Mouse (Mus musculus): Measurements from ENCODE around the gene Snai3. TPM values are rescaled to one million over a fixed set of nuclear protein-coding genes. Genes with fewer than 3 reads are reported as not detected.

The Snai3 gene
- polyA plus RNA-seq (2015; fragmentation: Nextera tagmentation; extraction: Ambion mirVana): 0.38 and 0.64 TPM in 2 replicates

GRCm38 (mm10) chr8:122460524-122461472, at the start of gene Snai3:
Gene Snai3, minus strand, starts transcription at chr8:122460733.
- ATAC-seq (ENCODE audit: insufficient read depth): peak; percentile 52
- peak within 1 kb of the TSS; percentile 64 for H3K4me2 ChIP-seq
- peaks cover 58% of the 10 kb centered on the region for H3K4me1 ChIP-seq (replicated peaks)
- 4% methylated on average over 56 of the region's 56 CpGs for WGBS (ENCODE audit: insufficient replicate concordance)
- no peaks in the 10 kb centered on the region for H3K9me3 ChIP-seq (replicated peaks)
- peak within 1 kb of the TSS; percentile 32 for H3K4me3 ChIP-seq (replicated peaks)
- H3K9ac ChIP-seq: 0 out of 2 replicates have a peak within 1 kb of the TSS, but pooled peaks have one; percentile 5
- H3K36me3 ChIP-seq (replicated peaks): no peaks in the 10 kb centered on the region
- H3K27ac ChIP-seq (replicated peaks): no peak within 1 kb of the TSS
- H3K27me3 ChIP-seq: peaks cover 73% of the 10 kb centered on the region

GRCm38 (mm10) chr8:122500856-122501255, 40.3 kb upstream of the Snai3 start:
- peak; percentile 47 for ATAC-seq (ENCODE audit: insufficient read depth)
- Histone ChIP-seq H3K9me3 (replicated peaks) (no peaks in the 10 kb centered on the region), H3K9ac (no peak overlapping the region), H3K27me3 (no peaks in the 10 kb centered on the region), H3K4me3 (replicated peaks) (no peak overlapping the region), H3K36me3 (replicated peaks) (peaks cover 95% of the 10 kb centered on the region), H3K4me2 (no peak overlapping the region), H3K4me1 (replicated peaks) (0 out of 2 replicates have a peak, but pooled peaks cover 6% of the 10 kb centered on the region), H3K27ac (replicated peaks) (no peak overlapping the region)
- WGBS (ENCODE audit: insufficient replicate concordance): 37% methylated on average over 10 of the region's 10 CpGs

GRCm38 (mm10) chr8:122497912-122498311, 37.4 kb upstream of the Snai3 start:
- no peak for ATAC-seq (ENCODE audit: insufficient read depth)

GRCm38 (mm10) chr8:122497016-122497734, 36.6 kb upstream of the Snai3 start:
- ATAC-seq (ENCODE audit: insufficient read depth): no peak
- H3K4me1 ChIP-seq (replicated peaks): 0 out of 2 replicates have a peak, but pooled peaks cover 6% of the 10 kb centered on the region
- H3K27ac ChIP-seq (replicated peaks): no peak overlapping the region
- H3K27me3 ChIP-seq: no peaks in the 10 kb centered on the region
- no peaks in the 10 kb centered on the region for H3K9me3 ChIP-seq (replicated peaks)
- no peak overlapping the region for H3K9ac ChIP-seq
- H3K4me3 ChIP-seq (replicated peaks): no peak overlapping the region
- no peak overlapping the region for H3K4me2 ChIP-seq
- peaks cover 98% of the 10 kb centered on the region for H3K36me3 ChIP-seq (replicated peaks)
- 83% methylated on average over 12 of the region's 12 CpGs for WGBS (ENCODE audit: insufficient replicate concordance)

More at GRCm38 (mm10) chr8:122497912-122498311, 37.4 kb upstream of the Snai3 start:
- Histone ChIP-seq H3K9ac (no peak overlapping the region), H3K36me3 (replicated peaks) (peaks cover 98% of the 10 kb centered on the region), H3K9me3 (replicated peaks) (no peaks in the 10 kb centered on the region), H3K4me2 (no peak overlapping the region), H3K27me3 (no peaks in the 10 kb centered on the region), H3K4me3 (replicated peaks) (no peak overlapping the region), H3K4me1 (replicated peaks) (0 out of 2 replicates have a peak, but pooled peaks cover 6% of the 10 kb centered on the region), H3K27ac (replicated peaks) (no peak overlapping the region)
- 72% methylated on average over 17 of the region's 17 CpGs for WGBS (ENCODE audit: insufficient replicate concordance)

GRCm38 (mm10) chr8:122488387-122488786, 27.9 kb upstream of the Snai3 start:
- H3K27ac ChIP-seq (replicated peaks): no peak overlapping the region
- no peak for ATAC-seq (ENCODE audit: insufficient read depth)
- no peaks in the 10 kb centered on the region for H3K27me3 ChIP-seq
- no peaks in the 10 kb centered on the region for H3K9me3 ChIP-seq (replicated peaks)
- no peaks in the 10 kb centered on the region for H3K4me1 ChIP-seq (replicated peaks)
- 91% methylated on average over 9 of the region's 9 CpGs for WGBS (ENCODE audit: insufficient replicate concordance)
- H3K4me3 ChIP-seq (replicated peaks): no peak overlapping the region
- no peak overlapping the region for H3K4me2 ChIP-seq
- H3K36me3 ChIP-seq (replicated peaks): peaks cover 100% of the 10 kb centered on the region
- H3K9ac ChIP-seq: no peak overlapping the region

GRCm38 (mm10) chr8:122484831-122485230, 24.3 kb upstream of the Snai3 start:
- 76% methylated on average over 12 of the region's 12 CpGs for WGBS (ENCODE audit: insufficient replicate concordance)
- no peak for ATAC-seq (ENCODE audit: insufficient read depth)
- peaks cover 98% of the 10 kb centered on the region for H3K36me3 ChIP-seq (replicated peaks)

GRCm38 (mm10) chr8:122483877-122484276, 23.3 kb upstream of the Snai3 start:
- Histone ChIP-seq H3K27ac (replicated peaks) (no peak overlapping the region), H3K4me1 (replicated peaks) (no peaks in the 10 kb centered on the region), H3K4me3 (replicated peaks) (no peak overlapping the region), H3K36me3 (replicated peaks) (peaks cover 98% of the 10 kb centered on the region), H3K27me3 (no peaks in the 10 kb centered on the region), H3K4me2 (no peak overlapping the region), H3K9ac (no peak overlapping the region), H3K9me3 (replicated peaks) (no peaks in the 10 kb centered on the region)
- ATAC-seq (ENCODE audit: insufficient read depth): no peak
- 93% methylated on average over 7 of the region's 7 CpGs for WGBS (ENCODE audit: insufficient replicate concordance)

More at GRCm38 (mm10) chr8:122484831-122485230, 24.3 kb upstream of the Snai3 start:
- Histone ChIP-seq H3K27me3 (no peaks in the 10 kb centered on the region), H3K9ac (no peak overlapping the region), H3K4me1 (replicated peaks) (no peaks in the 10 kb centered on the region), H3K4me3 (replicated peaks) (no peak overlapping the region), H3K9me3 (replicated peaks) (no peaks in the 10 kb centered on the region), H3K27ac (replicated peaks) (no peak overlapping the region), H3K4me2 (no peak overlapping the region)

- Histone ChIP-seq H3K36me3 (replicated peaks) (peaks cover 96% of the 10 kb centered on the region), H3K27ac (replicated peaks) (no peak overlapping the region), H3K4me3 (replicated peaks) (no peak overlapping the region), H3K9ac (no peak overlapping the region), H3K4me1 (replicated peaks) (peaks cover 5% of the 10 kb centered on the region; the same call in 1 of the 2 replicates), H3K27me3 (no peaks in the 10 kb centered on the region), H3K4me2 (no peak overlapping the region), H3K9me3 (replicated peaks) (no peaks in the 10 kb centered on the region)
- 83% methylated on average over 8 of the region's 8 CpGs for WGBS (ENCODE audit: insufficient replicate concordance)
- ATAC-seq (ENCODE audit: insufficient read depth): no peak
Observed at GRCm38 (mm10) chr8:122482448-122482847, 21.9 kb upstream of the Snai3 start.

GRCm38 (mm10) chr8:122475580-122476320, 15.2 kb upstream of the Snai3 start, which contains the start of the genes Rnf166 and Ctu2:
Gene Rnf166, minus strand, starts transcription at chr8:122476064.
Gene Ctu2, plus strand, starts transcription at chr8:122476143.
- H3K27ac ChIP-seq (replicated peaks): peak within 1 kb of the TSS; percentile 83
- peak within 1 kb of the TSS; percentile 97 for H3K4me3 ChIP-seq (replicated peaks)
- under 1% methylated on average over 102 of the region's 103 CpGs for WGBS (ENCODE audit: insufficient replicate concordance)
- ATAC-seq (ENCODE audit: insufficient read depth): peak; percentile 81
- no peaks in the 10 kb centered on the region for H3K27me3 ChIP-seq
- H3K9ac ChIP-seq: peak within 1 kb of the TSS; percentile 87
- H3K4me1 ChIP-seq (replicated peaks): peaks cover 49% of the 10 kb centered on the region
- no peaks in the 10 kb centered on the region for H3K9me3 ChIP-seq (replicated peaks)
- H3K4me2 ChIP-seq: peak within 1 kb of the TSS; percentile 97
- H3K36me3 ChIP-seq (replicated peaks): peaks cover 40% of the 10 kb centered on the region

- Histone ChIP-seq H3K9me3 (replicated peaks) (no peaks in the 10 kb centered on the region), H3K27me3 (no peaks in the 10 kb centered on the region), H3K4me1 (replicated peaks) (peaks cover 55% of the 10 kb centered on the region), H3K9ac (peak overlapping the region; percentile 87), H3K4me2 (peak overlapping the region; percentile 97), H3K27ac (replicated peaks) (peak overlapping the region; percentile 83), H3K36me3 (replicated peaks) (peaks cover 35% of the 10 kb centered on the region), H3K4me3 (replicated peaks) (peak overlapping the region; percentile 97)
- peak; percentile 13; the same call in 1 of the 2 replicates for ATAC-seq (ENCODE audit: insufficient read depth)
- WGBS (ENCODE audit: insufficient replicate concordance): 3% methylated on average over 16 of the region's 16 CpGs
Observed at GRCm38 (mm10) chr8:122474951-122475560, 14.5 kb upstream of the Snai3 start.

Data from liver, embryonic 15.5 days (tissue).